Mouse (Mus musculus) c-Kit-negative CD71-positive TER-119-positive erythroid progenitor cells, embryonic 14.5 days (primary cell): Measurements from ENCODE around the gene Suco.

Experiments
- DNase-seq: peaks from one replicate; pipeline ENCODE4 v3.0.0-alpha.2; 2013; ENCODE audit warnings: low read depth, low spot score

Suco gene

GRCm38 (mm10) chr1:161876553-161877447 lies at the start of gene Suco:
Gene Suco (minus strand): TSS chr1:161876682.
- peak; percentile 98 for DNase-seq

- DNase-seq, result no peak
These were observed 48.9 kb upstream of the Suco start for GRCm38 (mm10) chr1:161925281-161925805.

- DNase-seq, result no peak
These were observed 47.8 kb upstream of the Suco start for GRCm38 (mm10) chr1:161924321-161924720.

DNA sequence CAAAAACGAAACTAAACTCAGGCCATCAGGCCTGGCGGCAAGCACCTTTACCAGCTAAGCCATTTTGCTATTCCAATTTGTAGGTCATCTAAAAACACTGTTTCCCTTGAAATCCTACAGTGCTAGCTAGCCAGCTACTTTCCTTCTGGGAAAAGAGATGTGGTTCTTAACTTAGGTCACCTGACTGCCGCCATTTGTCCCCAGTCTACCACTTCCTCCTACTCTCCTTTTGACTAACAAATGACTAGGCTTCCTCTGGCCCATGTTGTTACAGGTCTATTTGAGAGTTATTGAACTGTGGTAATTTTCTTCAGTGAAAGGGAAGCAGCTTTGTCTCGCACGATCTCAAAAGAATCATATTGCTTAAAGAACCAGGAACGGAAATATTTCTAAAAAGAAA lies 45.4 kb upstream of the Suco start:
- DNase-seq, result no peak

GRCm38 (mm10) chr1:161920475-161921454 lies 44.3 kb upstream of the Suco start:
- no peak for DNase-seq

GRCm38 (mm10) chr1:161919594-161919993 lies 43.1 kb upstream of the Suco start:
- no peak for DNase-seq

- DNase-seq, result no peak
These were observed 42.3 kb upstream of the Suco start for GRCm38 (mm10) chr1:161918682-161919372.

- no peak for DNase-seq
These were observed 41.5 kb upstream of the Suco start for GRCm38 (mm10) chr1:161917940-161918484.

- DNase-seq, result no peak
These were observed 39.6 kb upstream of the Suco start for GRCm38 (mm10) chr1:161916036-161916435.

- DNase-seq, result no peak
These were observed 37.1 kb upstream of the Suco start for GRCm38 (mm10) chr1:161913648-161913984.

DNA sequence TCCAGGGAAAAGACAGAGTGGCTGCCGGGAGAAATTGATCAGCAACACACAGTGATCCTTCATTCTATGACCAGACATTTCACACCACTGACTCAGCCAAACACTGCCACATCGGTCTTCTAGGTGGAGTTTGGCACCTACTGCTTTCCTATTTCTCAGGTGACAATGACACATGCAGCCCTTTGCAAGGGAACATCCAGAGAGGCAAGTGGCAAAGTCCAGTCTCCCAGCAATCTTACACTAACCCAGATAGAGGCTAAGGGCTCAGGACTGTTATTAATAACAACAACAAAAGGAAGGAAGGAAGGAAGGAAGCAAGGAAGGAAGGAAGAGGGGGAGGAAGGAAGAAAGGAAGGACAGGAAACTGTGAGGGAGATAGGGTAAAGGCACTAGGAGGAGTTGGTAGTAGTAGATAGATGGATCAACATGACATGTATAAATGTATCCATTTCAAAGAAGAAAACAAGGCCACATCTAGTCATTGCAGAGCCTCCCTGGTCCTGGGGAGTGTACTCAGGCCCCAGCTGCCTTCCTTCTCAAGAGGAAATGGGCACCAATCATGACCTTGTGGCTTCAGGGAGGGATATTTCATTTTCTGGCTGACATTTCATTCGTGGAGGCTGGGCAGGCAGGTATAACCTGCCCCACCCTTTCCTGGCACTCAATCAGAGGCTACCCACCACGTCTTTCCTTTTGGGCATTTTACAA lies 36.6 kb upstream of the Suco start:
- no peak for DNase-seq

GRCm38 (mm10) chr1:161909074-161909473 lies 32.6 kb upstream of the Suco start:
- DNase-seq, result no peak

DNA sequence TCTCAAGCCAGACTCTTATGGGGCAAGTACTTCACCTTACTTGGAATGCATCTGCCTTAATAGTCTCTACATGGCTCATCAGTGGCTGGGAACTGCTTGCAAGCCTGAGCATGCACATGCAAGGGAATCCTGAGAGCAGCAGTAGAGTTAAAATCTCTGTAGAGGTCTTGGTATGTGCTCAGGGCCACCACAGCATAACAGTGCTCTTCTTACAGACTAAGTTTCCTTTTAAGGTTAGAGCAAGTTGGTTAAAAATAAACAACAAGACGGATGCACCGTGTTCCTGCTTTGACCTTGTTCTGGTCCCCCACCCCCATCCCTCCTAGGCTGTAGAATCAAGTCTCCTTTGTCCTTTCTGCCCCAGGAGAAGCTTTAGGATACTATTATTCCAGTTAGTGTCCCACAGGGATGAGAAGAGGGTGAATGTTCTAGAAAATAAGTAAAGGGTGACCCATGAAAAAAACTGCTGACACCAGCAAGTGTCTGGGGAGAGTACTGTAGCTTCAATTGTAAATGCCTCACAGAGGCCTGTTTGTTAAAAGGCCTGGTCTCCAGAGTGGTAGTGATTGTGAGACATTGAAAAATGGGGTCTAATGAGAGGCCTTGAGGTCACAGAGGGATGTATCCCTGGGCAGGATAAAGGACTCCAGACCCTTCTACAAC lies 31.4 kb upstream of the Suco start:
- DNase-seq, result no peak

DNA sequence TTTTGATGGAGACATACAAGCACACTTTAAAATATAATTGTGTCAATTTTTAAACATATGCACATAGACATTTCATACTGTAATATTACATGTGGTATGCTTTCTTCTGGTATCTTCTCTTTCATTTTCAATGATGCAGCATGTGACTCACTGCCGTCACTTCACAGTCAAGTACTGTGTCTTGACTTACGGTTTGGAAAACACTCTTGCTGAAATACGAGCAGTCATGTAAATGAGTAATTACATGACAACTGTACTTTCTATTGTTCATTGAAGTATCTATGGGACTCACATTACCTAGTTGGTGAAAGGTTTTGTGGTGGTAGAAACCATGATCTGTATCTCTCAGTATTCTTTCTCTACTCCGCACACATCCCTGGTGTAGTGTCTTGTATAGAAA lies 30.6 kb upstream of the Suco start:
- no peak for DNase-seq

DNA sequence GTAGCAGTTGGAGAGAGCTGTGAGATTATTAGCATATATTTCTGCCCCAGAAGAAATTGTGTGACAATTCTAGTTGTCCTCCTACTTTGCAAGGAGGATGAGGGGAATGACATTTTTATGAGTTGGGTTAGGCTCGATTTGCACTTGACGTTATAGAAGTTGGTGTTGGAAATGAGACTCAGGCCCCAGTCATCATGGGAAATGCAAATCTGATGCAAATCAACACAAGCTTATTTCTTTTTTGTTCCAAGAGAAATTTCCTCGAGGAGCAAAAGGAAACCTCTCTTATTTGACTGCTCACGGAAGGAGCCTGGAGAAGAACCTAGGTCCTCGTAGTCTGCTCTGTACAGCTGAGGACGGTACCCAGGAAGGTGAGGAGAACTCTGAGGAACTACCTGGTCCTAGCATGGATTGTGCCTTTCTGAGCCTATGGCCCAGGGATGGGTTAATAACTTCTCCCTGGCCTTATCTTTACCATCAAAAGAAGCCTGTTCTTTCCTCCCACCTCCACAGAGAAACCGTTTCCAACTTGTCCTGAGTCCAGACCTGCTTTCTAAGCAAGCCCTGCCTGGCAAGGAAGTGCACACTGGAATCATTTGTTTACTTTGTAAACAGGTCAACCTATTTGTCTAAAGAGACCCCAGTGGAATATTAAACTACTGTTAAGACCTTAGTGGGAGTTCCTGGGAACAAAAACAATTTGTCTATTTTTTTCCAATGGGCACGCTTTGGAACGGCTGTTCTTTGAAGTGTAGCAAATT lies 26.4 kb upstream of the Suco start:
- DNase-seq, result no peak

GRCm38 (mm10) chr1:161900129-161900528 lies 23.6 kb upstream of the Suco start:
- no peak for DNase-seq

DNA sequence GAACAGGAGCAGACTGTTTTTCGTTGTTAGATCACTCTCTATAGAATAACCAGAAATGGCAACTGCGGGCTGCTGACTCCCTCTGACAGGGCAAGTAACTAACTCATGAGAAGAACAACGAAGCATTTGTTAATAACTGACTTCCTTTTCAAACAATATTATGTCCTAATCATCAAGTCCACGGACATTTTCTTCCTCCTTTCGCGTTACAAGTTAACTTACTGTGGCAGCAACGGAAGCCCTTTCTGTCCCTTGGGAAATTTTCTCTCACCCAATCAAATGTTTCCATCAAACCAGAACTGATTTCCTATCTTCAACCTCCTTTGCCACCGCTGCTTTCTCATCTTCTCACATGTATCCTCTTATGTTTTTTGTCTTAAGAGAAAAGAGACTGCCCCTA lies 20.8 kb upstream of the Suco start:
- DNase-seq, result no peak

DNA sequence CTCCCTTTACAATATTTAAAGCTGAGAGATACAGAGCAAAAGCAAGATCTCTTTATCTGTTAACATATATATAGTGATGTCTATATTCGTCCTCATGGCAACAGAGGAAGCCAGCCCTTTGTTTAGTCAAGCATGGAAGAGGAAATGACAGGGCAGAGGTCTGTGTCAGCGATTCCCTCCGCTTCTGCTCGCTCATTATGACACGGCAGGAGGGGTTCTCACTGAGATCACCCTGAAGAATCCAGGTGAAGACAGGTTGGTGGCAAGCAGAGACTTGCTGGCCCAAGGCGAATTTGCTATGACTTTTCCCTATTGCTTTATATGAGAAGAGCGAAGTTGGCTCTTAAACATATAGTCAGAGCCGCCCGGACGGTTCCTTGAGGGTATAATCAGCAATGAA lies 19.6 kb upstream of the Suco start:
- DNase-seq, result no peak

GRCm38 (mm10) chr1:161895014-161895413 lies 18.5 kb upstream of the Suco start:
- no peak for DNase-seq
